Mouse (Mus musculus) left cerebral cortex, postnatal 25 days (tissue): ENCODE results near the gene E2f7. TPM values are rescaled to one million over a fixed set of nuclear protein-coding genes. Genes with fewer than 3 reads are reported as not detected.

Source experiments
- DNase-seq, 2 experiments: peaks; one replicate each; pipeline ENCODE4 v3.0.0; 2022; ENCODE audit warnings: low spot score in 2 of 2, mixed read lengths in 1 of 2
- intact Hi-C: fragments of 180-260 bp; cut with DNase I; formaldehyde crosslinking; loops from one replicate; pipeline ENCODE4 v1.15.1; 2025
- total RNA-seq, 2 experiments: library from RNA; stranded (reverse); gene quantifications; 2 replicates each; pipeline ENCODE4 v1.2.3; 2021

The E2f7 gene
- total RNA-seq, 2 experiments from 2014 or later = 0.69 to 0.92 TPM

DNA sequence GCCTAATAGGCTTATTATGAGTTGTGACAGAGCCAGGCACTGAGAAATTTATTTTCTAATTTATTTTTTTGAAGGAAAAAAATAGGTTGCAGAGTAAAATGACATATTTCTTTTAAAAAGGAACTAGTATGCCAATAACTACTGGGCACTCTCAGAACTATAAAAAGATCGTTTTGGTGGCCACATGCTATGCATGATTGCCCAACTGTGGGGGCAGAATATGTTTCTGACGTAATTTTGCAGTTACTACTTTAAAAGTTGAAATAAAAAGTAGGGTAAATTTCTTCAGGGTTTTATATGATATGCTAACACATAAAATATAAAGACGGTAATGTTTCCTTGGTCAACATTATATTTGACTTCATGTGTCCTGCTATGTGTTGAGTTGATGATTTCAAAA, 76.5 kb downstream of the E2f7 start:
- intact Hi-C loops = no loop called here
- DNase-seq = no peak

- intact Hi-C loops = no loop called here
- no peak for DNase-seq
Measured at GRCm38 (mm10) chr10:110832336-110832735, 87.1 kb downstream of the E2f7 start.

GRCm38 (mm10) chr10:110835115-110835806, 90.0 kb downstream of the E2f7 start:
- intact Hi-C loops = no loop called here

More at GRCm38 (mm10) chr10:110835115-110835806, 90.0 kb downstream of the E2f7 start:
- no peak for DNase-seq

Other genes with a start within 250 kb of the E2f7 start
- gene Csrp2, start 174.3 kb downstream of the E2f7 start, total RNA-seq = 10 to 100 TPM; 11.0 to 12.7 TPM